Mouse (Mus musculus): ENCODE data around the gene Mif4gd.

DNA sequence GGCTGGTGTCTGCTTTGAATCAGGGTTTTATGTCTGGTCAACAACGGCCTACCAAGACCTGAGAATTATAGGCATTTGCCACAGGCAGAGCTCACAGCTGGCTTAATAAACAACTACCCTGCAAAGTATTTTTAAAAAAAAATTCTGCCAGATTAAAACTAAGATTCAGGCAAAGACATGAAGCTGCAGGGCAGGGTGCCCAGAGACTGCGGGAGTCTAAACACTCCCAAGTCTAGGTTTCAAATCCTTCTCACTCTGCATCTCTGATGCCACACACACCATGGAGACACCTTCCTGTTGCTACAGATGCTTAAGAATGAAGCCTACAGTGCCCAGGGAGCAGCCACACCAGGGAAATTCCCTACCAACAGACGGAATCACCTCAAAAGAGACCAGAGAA is 38.9 kb upstream of the Mif4gd start:
- no peak for TF ChIP-seq CTCF (IDR thresholded peaks at IDR 0.05; ENCODE audit: borderline replicate concordance, extremely low read depth, insufficient read depth, insufficient read length)
- no peak for TF ChIP-seq POLR2A (IDR thresholded peaks at IDR 0.05; ENCODE audit: borderline replicate concordance, extremely low read depth, insufficient read depth, insufficient read length, poor library complexity, severe bottlenecking)

Measured in brain, embryonic 14.5 days (tissue).